Mouse (Mus musculus): ENCODE measurements around the gene Crtc1. TPM values are rescaled to one million over a fixed set of nuclear protein-coding genes. Genes with fewer than 3 reads are reported as not detected.
A peak's percentile ranks its signal among the peaks of the same experiment; 100 is the strongest.

Gene Crtc1
- polyA plus RNA-seq, 1 experiment from 2014 or later = 23.0 TPM

- no peak overlapping the region for H3K4me2 ChIP-seq (replicated peaks; ENCODE audit: low read depth, low read length)
- H3K9ac ChIP-seq (replicated peaks; ENCODE audit: low read depth, low read length) = no peak overlapping the region
- ATAC-seq (ENCODE audit: insufficient number of reproducible peaks, insufficient read depth, low FRiP score, low read depth) = no peak
- H3K27me3 ChIP-seq (ENCODE audit: control insufficient read depth, insufficient read depth, low read length) = no peaks in the 10 kb centered on the region
- WGBS = 39% methylated on average over 5 of the region's 5 CpGs
- no peak overlapping the region for H3K27ac ChIP-seq (ENCODE audit: low read length)
- 0 out of 2 replicates have a peak, but pooled peaks cover 3% of the 10 kb centered on the region for H3K4me1 ChIP-seq (ENCODE audit: control insufficient read depth, insufficient read depth, low read length)
- H3K36me3 ChIP-seq (ENCODE audit: control insufficient read depth, insufficient read depth, low read length) = no peaks in the 10 kb centered on the region
- no peaks in the 10 kb centered on the region for H3K9me3 ChIP-seq (ENCODE audit: control insufficient read depth, low read depth, low read length)
- no peak overlapping the region for H3K4me3 ChIP-seq (ENCODE audit: low read depth, low read length)
These were observed 75.3 kb downstream of the Crtc1 start for GRCm38 (mm10) chr8:70364066-70364465.

GRCm38 (mm10) chr8:70361484-70362032, 77.8 kb downstream of the Crtc1 start:
- no peaks in the 10 kb centered on the region for H3K36me3 ChIP-seq (ENCODE audit: control insufficient read depth, insufficient read depth, low read length)
- ATAC-seq (ENCODE audit: insufficient number of reproducible peaks, insufficient read depth, low FRiP score, low read depth) = no peak
- no peak overlapping the region for H3K4me2 ChIP-seq (replicated peaks; ENCODE audit: low read depth, low read length)
- H3K4me3 ChIP-seq (ENCODE audit: low read depth, low read length) = no peak overlapping the region
- H3K27me3 ChIP-seq (ENCODE audit: control insufficient read depth, insufficient read depth, low read length) = no peaks in the 10 kb centered on the region
- no peak overlapping the region for H3K9ac ChIP-seq (replicated peaks; ENCODE audit: low read depth, low read length)
- 69% methylated on average over 10 of the region's 10 CpGs for WGBS
- H3K27ac ChIP-seq (ENCODE audit: low read length) = no peak overlapping the region
- no peaks in the 10 kb centered on the region for H3K9me3 ChIP-seq (ENCODE audit: control insufficient read depth, low read depth, low read length)
- 0 out of 2 replicates have a peak, but pooled peaks cover 3% of the 10 kb centered on the region for H3K4me1 ChIP-seq (ENCODE audit: control insufficient read depth, insufficient read depth, low read length)

- Histone ChIP-seq H3K4me1 (ENCODE audit: control insufficient read depth, insufficient read depth, low read length) (0 out of 2 replicates have a peak, but pooled peaks cover 3% of the 10 kb centered on the region), H3K9ac (replicated peaks; ENCODE audit: low read depth, low read length) (no peak overlapping the region), H3K27ac (ENCODE audit: low read length) (no peak overlapping the region), H3K4me2 (replicated peaks; ENCODE audit: low read depth, low read length) (no peak overlapping the region), H3K9me3 (ENCODE audit: control insufficient read depth, low read depth, low read length) (no peaks in the 10 kb centered on the region), H3K4me3 (ENCODE audit: low read depth, low read length) (no peak overlapping the region), H3K36me3 (ENCODE audit: control insufficient read depth, insufficient read depth, low read length) (no peaks in the 10 kb centered on the region), H3K27me3 (ENCODE audit: control insufficient read depth, insufficient read depth, low read length) (no peaks in the 10 kb centered on the region)
- WGBS = 55% methylated on average over 4 of the region's 4 CpGs
- ATAC-seq (ENCODE audit: insufficient number of reproducible peaks, insufficient read depth, low FRiP score, low read depth) = no peak
These were observed 78.6 kb downstream of the Crtc1 start for GRCm38 (mm10) chr8:70360769-70361168.

- Histone ChIP-seq H3K36me3 (ENCODE audit: control insufficient read depth, insufficient read depth, low read length) (no peaks in the 10 kb centered on the region), H3K4me2 (replicated peaks; ENCODE audit: low read depth, low read length) (no peak overlapping the region), H3K4me3 (ENCODE audit: low read depth, low read length) (no peak overlapping the region), H3K4me1 (ENCODE audit: control insufficient read depth, insufficient read depth, low read length) (0 out of 2 replicates have a peak, but pooled peaks cover 3% of the 10 kb centered on the region), H3K27ac (ENCODE audit: low read length) (no peak overlapping the region), H3K9ac (replicated peaks; ENCODE audit: low read depth, low read length) (no peak overlapping the region), H3K9me3 (ENCODE audit: control insufficient read depth, low read depth, low read length) (no peaks in the 10 kb centered on the region), H3K27me3 (ENCODE audit: control insufficient read depth, insufficient read depth, low read length) (no peaks in the 10 kb centered on the region)
- WGBS = 24% methylated on average over 3 of the region's 3 CpGs
- ATAC-seq (ENCODE audit: insufficient number of reproducible peaks, insufficient read depth, low FRiP score, low read depth) = no peak
These were observed 80.0 kb downstream of the Crtc1 start for GRCm38 (mm10) chr8:70359411-70359810.

- Histone ChIP-seq H3K4me2 (replicated peaks; ENCODE audit: low read depth, low read length) (no peak overlapping the region), H3K36me3 (ENCODE audit: control insufficient read depth, insufficient read depth, low read length) (no peaks in the 10 kb centered on the region), H3K27ac (ENCODE audit: low read length) (no peak overlapping the region), H3K27me3 (ENCODE audit: control insufficient read depth, insufficient read depth, low read length) (no peaks in the 10 kb centered on the region), H3K9ac (replicated peaks; ENCODE audit: low read depth, low read length) (no peak overlapping the region), H3K4me1 (ENCODE audit: control insufficient read depth, insufficient read depth, low read length) (peaks cover 20% of the 10 kb centered on the region), H3K9me3 (ENCODE audit: control insufficient read depth, low read depth, low read length) (no peaks in the 10 kb centered on the region), H3K4me3 (ENCODE audit: low read depth, low read length) (no peak overlapping the region)
- WGBS = 77% methylated on average over 1 of the region's 1 CpGs
- ATAC-seq (ENCODE audit: insufficient number of reproducible peaks, insufficient read depth, low FRiP score, low read depth) = no peak
These were observed 83.3 kb downstream of the Crtc1 start for GRCm38 (mm10) chr8:70356111-70356510.

- H3K27me3 ChIP-seq (ENCODE audit: control insufficient read depth, insufficient read depth, low read length) = no peaks in the 10 kb centered on the region
- no peaks in the 10 kb centered on the region for H3K9me3 ChIP-seq (ENCODE audit: control insufficient read depth, low read depth, low read length)
- peak overlapping the region; percentile 73 for H3K4me2 ChIP-seq (replicated peaks; ENCODE audit: low read depth, low read length)
- H3K4me1 ChIP-seq (ENCODE audit: control insufficient read depth, insufficient read depth, low read length) = peaks cover 27% of the 10 kb centered on the region
- ATAC-seq (ENCODE audit: insufficient number of reproducible peaks, insufficient read depth, low FRiP score, low read depth) = no peak
- H3K9ac ChIP-seq (replicated peaks; ENCODE audit: low read depth, low read length) = peak overlapping the region; percentile 30; the same call in 1 of the 2 replicates
- H3K4me3 ChIP-seq (ENCODE audit: low read depth, low read length) = peak overlapping the region; percentile 95
- peak overlapping the region; percentile 78; the same call in 1 of the 2 replicates for H3K27ac ChIP-seq (ENCODE audit: low read length)
- WGBS = 46% methylated on average over 4 of the region's 4 CpGs
- peaks cover 6% of the 10 kb centered on the region; the same call in 1 of the 2 replicates for H3K36me3 ChIP-seq (ENCODE audit: control insufficient read depth, insufficient read depth, low read length)
These were observed 85.4 kb downstream of the Crtc1 start for GRCm38 (mm10) chr8:70354004-70354403.

- 0% methylated on average over 55 of the region's 69 CpGs for WGBS
- ATAC-seq (ENCODE audit: insufficient number of reproducible peaks, insufficient read depth, low FRiP score, low read depth) = peak; percentile 89
- H3K27ac ChIP-seq (ENCODE audit: low read length) = peak within 1 kb of the TSS; percentile 89
- peaks cover 27% of the 10 kb centered on the region for H3K4me1 ChIP-seq (ENCODE audit: control insufficient read depth, insufficient read depth, low read length)
- H3K4me2 ChIP-seq (replicated peaks; ENCODE audit: low read depth, low read length) = peak within 1 kb of the TSS; percentile 100
- peaks cover 6% of the 10 kb centered on the region; the same call in 1 of the 2 replicates for H3K36me3 ChIP-seq (ENCODE audit: control insufficient read depth, insufficient read depth, low read length)
- H3K4me3 ChIP-seq (ENCODE audit: low read depth, low read length) = peak within 1 kb of the TSS; percentile 95
- no peaks in the 10 kb centered on the region for H3K9me3 ChIP-seq (ENCODE audit: control insufficient read depth, low read depth, low read length)
- peak within 1 kb of the TSS; percentile 81 for H3K9ac ChIP-seq (replicated peaks; ENCODE audit: low read depth, low read length)
- no peaks in the 10 kb centered on the region for H3K27me3 ChIP-seq (ENCODE audit: control insufficient read depth, insufficient read depth, low read length)
These were observed 86.1 kb downstream of the Crtc1 start, which contains the start of gene Upf1 for GRCm38 (mm10) chr8:70353194-70353817. TSS of gene Upf1 (minus strand) at chr8:70353278.

GRCm38 (mm10) chr8:70352657-70353151, 86.7 kb downstream of the Crtc1 start:
- under 1% methylated on average over 58 of the region's 64 CpGs for WGBS
- H3K27me3 ChIP-seq (ENCODE audit: control insufficient read depth, insufficient read depth, low read length) = no peaks in the 10 kb centered on the region
- H3K27ac ChIP-seq (ENCODE audit: low read length) = peak overlapping the region; percentile 89
- H3K9ac ChIP-seq (replicated peaks; ENCODE audit: low read depth, low read length) = peak overlapping the region; percentile 81
- peaks cover 6% of the 10 kb centered on the region; the same call in 1 of the 2 replicates for H3K36me3 ChIP-seq (ENCODE audit: control insufficient read depth, insufficient read depth, low read length)
- ATAC-seq (ENCODE audit: insufficient number of reproducible peaks, insufficient read depth, low FRiP score, low read depth) = peak; percentile 40
- H3K4me3 ChIP-seq (ENCODE audit: low read depth, low read length) = peak overlapping the region; percentile 95
- peak overlapping the region; percentile 100 for H3K4me2 ChIP-seq (replicated peaks; ENCODE audit: low read depth, low read length)
- H3K4me1 ChIP-seq (ENCODE audit: control insufficient read depth, insufficient read depth, low read length) = peaks cover 27% of the 10 kb centered on the region
- H3K9me3 ChIP-seq (ENCODE audit: control insufficient read depth, low read depth, low read length) = no peaks in the 10 kb centered on the region
